Mouse (Mus musculus) megakaryocyte, embryonic 14.5 days (primary cell): ENCODE measurements around the gene Vpreb1.

ENCODE experiments used
- FLI1 ChIP-seq: IDR thresholded peaks from 2 replicates; pipeline ENCODE4 v1.6.1; 2012; ENCODE audit warnings: low read length, inconsistent platforms, mixed read lengths
- GATA1 ChIP-seq: IDR thresholded peaks from 3 replicates; pipeline ENCODE4 v1.6.1; 2012; ENCODE audit warnings: mixed read lengths, low read length, inconsistent platforms, borderline replicate concordance

DNA sequence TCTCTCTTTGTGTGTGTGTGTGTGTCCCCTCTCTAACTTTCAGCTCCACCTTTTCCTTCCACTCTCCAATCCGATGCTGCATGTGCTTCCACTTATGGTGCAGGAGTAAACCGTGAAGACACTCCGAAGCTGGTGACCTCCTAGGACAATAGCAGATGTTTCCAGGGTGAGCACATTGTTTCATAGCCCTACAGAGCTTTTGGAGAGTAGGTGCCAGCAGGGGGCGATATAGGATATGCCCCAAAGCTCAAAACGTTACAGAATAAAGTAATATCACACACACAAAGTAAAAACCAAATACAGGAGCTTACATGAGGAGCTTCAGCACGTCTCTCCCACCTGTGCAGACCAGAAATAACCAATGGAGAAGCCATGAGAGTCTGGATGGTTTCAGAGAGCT lies 15.8 kb downstream of the Vpreb1 start:
- TF ChIP-seq FLI1 (no peak), GATA1 (no peak)
